Mouse (Mus musculus) brain, embryonic 14.5 days (tissue): ENCODE measurements at regions not wholly inside any gene's neighbourhood (a gene's known extent, or its start where the extent isn't known, plus 50 kb on each side); places are given as distances from the start of the nearest gene placed in this dataset.

Experiments
- DNase-seq: peaks from one replicate; pipeline ENCODE4 v3.0.0-alpha.2; 2011; ENCODE audit warnings: low read depth
- CTCF ChIP-seq: fragments of 200-500 bp; IDR thresholded peaks from 2 replicates; pipeline ENCODE4 v1.5.1; 2012; ENCODE audit warnings: inconsistent platforms, mild to moderate bottlenecking, moderate library complexity, borderline replicate concordance; ENCODE audit not compliant: insufficient read depth, insufficient read length; ENCODE audit errors: extremely low read depth
- POLR2A ChIP-seq: fragments of 200-500 bp; IDR thresholded peaks from 2 replicates; pipeline ENCODE4 v1.6.1; 2012; ENCODE audit warnings: mild to moderate bottlenecking, inconsistent platforms, borderline replicate concordance; ENCODE audit not compliant: poor library complexity, insufficient read depth, insufficient read length, severe bottlenecking; ENCODE audit errors: extremely low read depth

DNA sequence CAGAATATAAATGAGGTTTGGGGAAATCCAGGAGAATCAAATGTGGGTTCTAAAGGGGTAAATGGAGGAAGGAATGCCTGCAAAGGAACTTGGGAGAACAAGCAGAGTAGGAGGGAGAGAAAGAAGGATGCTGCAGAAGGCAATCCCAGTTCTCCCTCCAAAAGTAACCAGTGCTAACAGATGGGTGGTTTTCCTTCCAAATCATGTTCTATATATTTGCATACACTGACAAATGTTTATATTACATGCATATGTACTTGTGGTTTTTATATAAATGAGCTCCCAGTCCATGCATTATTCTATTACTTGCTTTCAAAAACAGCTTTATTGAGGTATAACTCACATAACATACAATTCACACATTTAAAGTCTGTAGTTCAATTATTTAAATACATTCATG lies 53.7 kb downstream of the Zcchc12 start:
- TF ChIP-seq CTCF, result no peak
- no peak for TF ChIP-seq POLR2A
- DNase-seq, result peak; percentile 14

DNA sequence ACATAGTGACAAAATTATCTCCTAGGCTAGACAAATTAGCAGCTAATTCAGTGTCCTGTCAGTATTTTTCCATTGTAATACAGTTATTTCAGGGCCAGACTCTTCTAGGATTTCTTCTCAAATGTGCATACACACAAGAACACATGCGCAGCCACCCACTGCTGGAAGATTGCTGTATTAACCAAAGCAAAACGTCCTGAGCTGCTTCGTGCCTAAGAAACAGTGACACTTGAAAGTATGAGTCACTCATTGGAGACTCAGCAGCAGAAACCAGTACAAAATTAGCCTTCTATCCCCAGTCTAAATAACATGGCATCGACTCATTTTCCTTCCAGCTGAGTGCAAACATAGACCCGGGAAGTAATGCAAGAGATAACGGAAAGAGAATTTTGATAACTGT lies 59.2 kb downstream of the Zcchc12 start:
- no peak for DNase-seq
- no peak for TF ChIP-seq POLR2A

DNA sequence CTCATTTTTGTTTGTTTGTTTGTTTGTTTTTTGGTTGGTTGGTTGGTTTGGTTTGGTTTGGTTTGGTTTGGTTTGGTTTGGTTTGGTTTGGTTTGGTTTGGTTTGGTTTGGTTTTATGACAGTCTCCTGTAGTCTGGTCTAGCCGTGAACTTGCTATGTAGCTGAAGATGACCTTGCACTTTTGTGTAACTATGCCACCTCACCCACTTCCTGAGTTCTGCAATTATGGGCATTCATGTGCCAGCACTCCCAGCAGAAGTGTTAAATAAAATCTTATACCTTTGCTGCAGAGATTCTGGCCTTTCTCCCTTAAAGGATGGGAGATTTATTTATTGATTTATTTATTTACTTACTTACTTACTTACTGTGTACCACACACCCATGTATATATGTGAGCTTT lies 51.5 kb upstream of the Lonrf3 start:
- no peak for TF ChIP-seq CTCF
- no peak for TF ChIP-seq POLR2A
- no peak for DNase-seq
